Mouse (Mus musculus) liver, embryonic 14.5 days (tissue): ENCODE measurements around the gene Dip2c.

Experiments used
- CTCF ChIP-seq: IDR thresholded peaks from 2 replicates; pipeline ENCODE4 v1.5.1; 2016; ENCODE audit warnings: antibody characterized with exemption, low read depth, control low read depth
- EP300 ChIP-seq: IDR thresholded peaks from 2 replicates; pipeline ENCODE4 v1.6.1; 2016; ENCODE audit warnings: antibody characterized with exemption, low read depth

DNA sequence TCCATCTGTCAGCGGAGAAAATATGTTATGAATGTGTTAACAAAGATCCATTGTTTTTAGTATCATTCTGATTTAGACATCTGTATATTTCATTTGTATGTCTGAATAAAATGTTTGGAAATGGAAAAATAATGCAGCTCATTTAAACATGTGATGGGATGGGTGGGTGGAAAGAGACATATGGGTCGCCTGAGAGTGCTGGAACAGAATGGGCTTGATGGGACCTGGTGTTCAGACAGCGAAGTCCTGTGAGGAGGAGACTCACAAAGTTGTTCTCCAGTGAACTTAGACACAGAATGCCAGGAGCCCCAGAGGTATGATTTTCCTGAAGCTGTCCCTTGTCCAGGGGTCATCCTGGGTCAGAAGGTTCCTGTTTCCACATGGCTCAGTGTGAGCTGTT is 142.1 kb downstream of the Dip2c start:
- TF ChIP-seq CTCF, result no peak
- no peak for TF ChIP-seq EP300
